Mouse (Mus musculus) lung, adult 18-20 months (tissue): ENCODE results near the gene Coro7.
"Not testable (repeated sequence)": the region's sequence is repeated elsewhere in the genome, so short reads cannot be mapped to it uniquely, and the experiment has no call there.

Experiments used
- DNase-seq, 2 experiments: peaks; one replicate each; pipeline ENCODE4 v3.0.0; 2022; ENCODE audit warnings: mixed read lengths in 2 of 2

Coro7 gene

GRCm38 (mm10) chr16:4592909-4593875 is 86.4 kb downstream of the Coro7 start:
- peak; percentile 60 to 68 for DNase-seq

- DNase-seq, result no peak
Measured at GRCm38 (mm10) chr16:4590236-4590635, 89.3 kb downstream of the Coro7 start.

- DNase-seq, result peak in 1 of 2 experiments; percentile 44
Measured at GRCm38 (mm10) chr16:4587516-4588210, 91.9 kb downstream of the Coro7 start.

GRCm38 (mm10) chr16:4586531-4587123 is 93.0 kb downstream of the Coro7 start:
- peak; percentile 99 for DNase-seq

GRCm38 (mm10) chr16:4585642-4586530 is 93.7 kb downstream of the Coro7 start:
- no peak for DNase-seq

GRCm38 (mm10) chr16:4584438-4584837 is 95.1 kb downstream of the Coro7 start:
- no peak for DNase-seq

GRCm38 (mm10) chr16:4583807-4584206 is 95.8 kb downstream of the Coro7 start:
- DNase-seq, result no peak

- not testable (repeated sequence) for DNase-seq
Measured at GRCm38 (mm10) chr16:4581179-4581578, 98.4 kb downstream of the Coro7 start.

GRCm38 (mm10) chr16:4578630-4579029 is 100.9 kb downstream of the Coro7 start:
- DNase-seq, result no peak

GRCm38 (mm10) chr16:4576873-4577272 is 102.7 kb downstream of the Coro7 start:
- no peak for DNase-seq
